Mouse (Mus musculus) embryo, embryonic 10.5 days (tissue): ENCODE results near the gene Nbea.

Experiments used
- DNase-seq: peaks from one replicate; pipeline ENCODE4 v3.0.0-alpha.2; 2015; ENCODE audit warnings: low spot score

Nbea gene

GRCm38 (mm10) chr3:55751363-55751762 is 432.1 kb downstream of the Nbea start:
- DNase-seq: peak; percentile 18

GRCm38 (mm10) chr3:55750445-55751065 is 432.9 kb downstream of the Nbea start:
- DNase-seq: no peak

DNA sequence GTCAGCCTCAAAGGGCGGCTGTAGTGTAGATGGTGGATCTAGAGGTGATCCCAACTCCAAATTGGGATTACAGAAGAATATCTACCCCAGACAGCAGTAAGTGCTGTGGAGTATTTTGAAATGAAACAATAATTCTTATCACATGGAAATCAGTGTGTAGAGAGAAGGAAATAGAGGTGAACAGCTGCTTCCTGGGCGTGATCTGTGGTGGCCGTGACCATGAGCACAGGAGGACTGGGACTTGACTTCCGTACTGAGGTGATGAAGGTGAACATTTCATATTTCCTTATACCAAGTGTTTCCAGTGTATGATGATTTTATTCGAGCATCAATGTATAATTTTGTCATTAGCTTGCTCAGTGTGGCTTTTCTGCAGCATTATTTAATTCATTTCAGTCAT is 439.6 kb downstream of the Nbea start:
- no peak for DNase-seq

- no peak for DNase-seq
Observed at GRCm38 (mm10) chr3:55742654-55743053, 440.8 kb downstream of the Nbea start.

GRCm38 (mm10) chr3:55742218-55742617 is 441.3 kb downstream of the Nbea start:
- no peak for DNase-seq

- no peak for DNase-seq
Observed at GRCm38 (mm10) chr3:55741428-55741827, 442.1 kb downstream of the Nbea start.

GRCm38 (mm10) chr3:55733665-55734064 is 449.8 kb downstream of the Nbea start:
- no peak for DNase-seq

DNA sequence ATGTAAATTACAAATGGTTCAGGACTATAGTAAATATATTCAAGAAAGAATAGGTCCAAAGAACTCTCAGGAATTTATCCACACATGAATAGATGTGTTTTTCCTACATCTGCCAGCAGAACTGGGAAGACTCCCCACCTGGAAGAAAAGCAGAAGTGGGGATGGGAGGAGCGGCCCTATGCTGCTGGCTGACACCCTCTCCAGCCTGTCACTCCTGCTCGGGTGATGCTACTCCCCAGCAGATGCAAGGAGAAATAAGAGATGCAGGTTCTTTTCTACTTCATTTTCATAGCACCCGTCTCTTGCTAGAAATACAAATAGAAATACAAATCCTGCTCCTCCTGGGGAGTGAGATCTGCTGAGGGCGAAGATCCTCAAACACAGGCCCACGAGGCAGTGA is 453.0 kb downstream of the Nbea start:
- no peak for DNase-seq

- peak; percentile 26 for DNase-seq
Observed at GRCm38 (mm10) chr3:55730142-55730541, 453.4 kb downstream of the Nbea start.

- no peak for DNase-seq
Observed at GRCm38 (mm10) chr3:55714260-55714659, 469.2 kb downstream of the Nbea start.

GRCm38 (mm10) chr3:55713856-55714255 is 469.6 kb downstream of the Nbea start:
- DNase-seq: no peak

DNA sequence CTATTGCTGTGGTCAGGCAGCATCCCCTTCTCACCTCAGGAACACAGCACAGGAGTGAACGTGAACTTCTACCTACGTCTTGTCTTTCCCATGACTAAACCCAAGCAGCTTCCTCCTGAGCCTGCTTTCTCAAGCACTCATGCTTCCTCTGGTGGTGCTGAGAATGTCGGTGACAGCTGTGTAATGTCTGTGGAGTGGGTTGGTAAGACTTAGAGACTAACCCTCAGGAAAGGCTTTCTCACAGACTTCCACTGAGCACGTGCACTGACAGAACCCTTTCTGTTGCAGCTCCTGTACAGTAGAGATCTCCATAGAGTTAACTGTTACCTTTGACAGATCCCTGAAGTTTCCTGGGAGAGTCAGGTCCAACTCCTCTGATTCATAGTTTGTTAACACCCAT is 473.2 kb downstream of the Nbea start:
- no peak for DNase-seq

GRCm38 (mm10) chr3:55701632-55702031 is 481.9 kb downstream of the Nbea start:
- no peak for DNase-seq

GRCm38 (mm10) chr3:55697174-55697573 is 486.3 kb downstream of the Nbea start:
- no peak for DNase-seq

- DNase-seq: no peak
Observed at GRCm38 (mm10) chr3:55693073-55693472, 490.4 kb downstream of the Nbea start.

DNA sequence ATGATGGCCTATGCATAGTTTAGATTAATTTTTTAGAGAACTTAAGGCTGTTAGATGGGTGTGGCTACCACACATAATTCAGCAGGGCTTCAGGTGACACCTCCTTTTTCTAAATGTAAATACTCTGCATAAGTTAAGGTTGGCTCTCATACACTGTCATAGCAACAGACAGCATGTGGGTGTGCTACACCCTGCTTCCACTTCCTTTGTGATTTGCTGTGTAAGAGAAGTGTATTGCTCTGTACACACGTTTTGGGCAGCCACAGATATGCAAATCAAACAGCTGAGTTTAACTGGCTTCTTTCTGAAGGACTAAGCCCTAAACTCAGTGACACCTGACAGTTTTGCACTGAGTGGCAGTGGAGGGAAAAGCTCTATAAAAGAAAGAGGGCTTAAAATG is 495.4 kb downstream of the Nbea start:
- DNase-seq: no peak

DNA sequence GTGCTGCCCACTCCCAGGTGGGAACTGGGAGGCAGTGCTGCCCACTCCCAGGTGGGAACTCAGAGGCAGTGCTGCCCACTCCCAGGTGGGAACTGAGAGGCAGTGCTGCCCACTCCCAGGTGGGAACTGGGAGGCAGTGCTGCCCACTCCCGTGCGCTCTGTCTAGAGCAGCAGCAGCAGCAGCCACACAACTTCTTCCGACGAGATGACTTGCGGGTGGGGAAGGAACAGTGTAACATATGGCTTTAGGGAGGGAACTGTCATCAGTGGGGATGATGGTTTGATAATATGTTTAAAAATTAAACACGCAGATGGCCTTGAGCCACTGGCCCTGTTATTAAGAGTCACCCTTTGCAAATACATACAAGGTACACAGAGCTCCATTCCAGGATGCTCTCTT is 496.5 kb downstream of the Nbea start:
- no peak for DNase-seq

DNA sequence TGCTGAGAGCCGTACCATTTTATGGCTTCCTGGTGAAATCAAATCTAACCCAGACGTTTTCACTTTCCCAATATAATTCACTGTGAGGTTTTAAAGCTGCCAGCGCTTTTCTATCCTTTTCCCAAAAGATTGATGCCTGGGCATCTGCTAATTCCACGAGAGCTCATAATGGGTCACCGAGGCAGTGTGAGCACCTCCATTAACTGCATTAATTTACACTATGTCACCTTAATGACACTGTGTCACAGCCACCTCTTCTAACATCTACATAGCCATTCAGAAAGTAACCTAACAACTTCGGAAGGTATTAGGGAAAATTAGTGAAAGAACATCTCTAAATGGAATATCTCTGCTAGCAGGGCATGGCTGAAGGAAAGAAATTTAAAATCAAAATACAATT is 497.9 kb downstream of the Nbea start:
- DNase-seq: peak; percentile 22

DNA sequence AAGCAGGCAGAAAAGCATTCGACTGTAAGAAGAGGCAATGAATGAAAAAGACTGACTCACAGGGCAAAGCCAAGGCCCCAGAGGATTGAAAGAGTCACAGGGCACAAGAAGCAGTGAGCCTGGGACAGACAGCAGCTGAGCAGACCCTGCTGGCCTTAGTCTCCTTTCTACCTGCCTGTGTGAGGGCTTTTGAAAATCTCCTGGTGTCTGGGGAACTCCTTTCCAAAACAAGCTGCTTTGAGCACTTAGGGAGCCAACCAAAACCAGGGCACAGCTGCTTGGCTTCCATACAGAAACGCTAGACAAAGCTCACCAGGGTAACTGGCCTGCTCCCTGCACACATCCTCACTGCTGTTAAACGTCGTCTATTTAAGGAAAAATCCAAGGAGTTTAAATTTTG is 498.6 kb downstream of the Nbea start:
- DNase-seq: peak; percentile 8

DNA sequence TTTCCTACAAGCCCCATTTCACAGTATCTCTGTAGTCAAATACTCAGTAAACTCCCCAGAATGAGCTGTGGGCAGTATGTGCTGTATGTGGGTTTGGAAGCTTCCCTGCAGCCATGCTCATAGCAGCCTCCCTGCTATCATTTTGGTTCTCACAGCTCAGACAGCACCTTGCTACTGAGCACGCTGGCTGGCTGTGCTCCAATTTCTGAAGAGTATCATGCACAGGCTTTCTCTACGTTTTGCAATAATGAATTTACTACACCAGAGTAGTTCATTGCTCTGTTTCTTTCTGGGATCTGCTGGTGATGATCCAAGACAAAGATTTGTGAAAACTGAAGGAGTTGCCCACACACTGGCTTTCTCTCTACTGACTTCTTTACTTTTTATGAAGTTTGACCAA is 505.8 kb downstream of the Nbea start:
- DNase-seq: no peak

DNA sequence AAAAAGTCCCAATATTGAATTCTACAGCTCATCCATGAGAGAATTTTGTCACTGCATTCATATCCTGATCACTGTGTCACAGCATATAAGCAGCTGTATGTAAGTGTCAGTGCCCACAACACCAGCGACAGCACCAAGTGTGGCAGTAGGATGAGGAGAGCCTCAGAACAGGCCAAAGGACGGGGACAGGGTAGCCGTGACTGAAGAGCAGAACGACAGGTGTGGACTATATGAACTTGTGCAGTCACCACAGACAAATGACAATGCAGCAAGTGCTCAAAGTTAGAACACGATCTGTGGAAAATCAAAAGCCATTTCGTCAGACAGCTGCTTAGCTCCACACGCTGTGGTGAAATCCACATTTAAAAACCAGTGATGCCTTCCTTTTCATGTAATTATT is 509.3 kb downstream of the Nbea start:
- no peak for DNase-seq

- no peak for DNase-seq
Observed at GRCm38 (mm10) chr3:55667048-55667447, 516.5 kb downstream of the Nbea start.

DNA sequence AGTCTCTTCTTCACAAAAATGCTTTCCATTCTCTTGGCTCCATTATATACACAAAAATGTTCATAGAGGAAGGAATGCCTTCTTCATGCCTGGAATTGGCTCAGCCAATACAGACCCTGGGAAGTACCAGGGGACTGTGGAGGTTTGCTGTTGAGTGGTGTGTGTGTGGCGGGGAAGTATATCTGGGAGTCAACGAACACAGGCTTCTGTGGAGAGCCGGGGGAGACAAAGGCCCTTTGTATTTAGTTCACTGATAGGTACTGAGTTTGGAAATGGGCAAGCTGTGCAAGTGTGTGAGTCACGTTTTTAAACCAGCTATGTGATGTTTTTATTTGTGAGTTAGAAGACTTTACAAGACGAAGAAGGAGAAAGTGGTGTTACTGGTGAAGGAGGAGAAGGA is 517.6 kb downstream of the Nbea start:
- no peak for DNase-seq

GRCm38 (mm10) chr3:55664713-55665112 is 518.8 kb downstream of the Nbea start:
- no peak for DNase-seq
